Mouse (Mus musculus) 416B (cell line): ENCODE measurements at regions not wholly inside any gene's neighbourhood (a gene's known extent, or its start where the extent isn't known, plus 50 kb on each side); places are given as distances from the start of the nearest gene placed in this dataset.

Source experiments
- DNase-seq: peaks from one replicate; pipeline ENCODE4 v3.0.0; 2011; ENCODE audit warnings: low read depth

DNA sequence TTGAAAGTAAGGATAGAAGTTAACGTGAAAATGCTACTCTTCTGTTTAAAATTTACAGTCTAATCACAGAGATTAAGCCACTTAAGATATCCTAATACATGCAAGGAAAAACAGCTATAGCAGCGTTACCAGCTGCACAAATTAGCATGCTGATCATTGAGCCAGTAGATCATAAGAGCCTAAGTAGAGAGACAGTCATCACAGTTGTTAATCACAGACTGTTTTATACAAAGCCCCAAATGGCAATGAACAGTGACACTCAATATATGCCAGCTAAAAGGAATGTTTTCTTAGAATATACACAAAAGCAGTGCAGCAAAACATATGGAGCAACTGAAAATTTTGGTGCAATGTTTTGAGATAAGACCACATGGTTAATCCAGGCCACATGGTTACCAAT lies 64.7 kb upstream of the Ppp1r3a start:
- DNase-seq: no peak

DNA sequence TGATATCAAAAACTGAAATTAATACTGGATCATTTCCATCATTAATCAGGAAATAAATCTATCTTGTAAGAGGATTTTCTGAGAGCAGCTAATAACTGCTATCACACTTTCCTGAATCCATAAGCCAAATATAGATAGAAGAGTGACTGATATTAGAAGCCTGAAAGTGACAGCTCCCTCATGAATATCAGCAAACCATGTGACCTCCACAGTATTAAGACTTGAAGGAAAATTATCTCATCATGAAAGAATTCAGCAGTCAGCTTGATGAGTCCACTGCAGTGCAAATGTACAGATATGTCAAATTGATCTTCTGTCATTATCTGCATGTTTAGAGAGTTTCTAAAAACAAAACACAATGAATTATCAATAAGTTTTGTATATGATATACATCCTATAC lies 69.7 kb upstream of the Ppp1r3a start:
- DNase-seq: no peak

DNA sequence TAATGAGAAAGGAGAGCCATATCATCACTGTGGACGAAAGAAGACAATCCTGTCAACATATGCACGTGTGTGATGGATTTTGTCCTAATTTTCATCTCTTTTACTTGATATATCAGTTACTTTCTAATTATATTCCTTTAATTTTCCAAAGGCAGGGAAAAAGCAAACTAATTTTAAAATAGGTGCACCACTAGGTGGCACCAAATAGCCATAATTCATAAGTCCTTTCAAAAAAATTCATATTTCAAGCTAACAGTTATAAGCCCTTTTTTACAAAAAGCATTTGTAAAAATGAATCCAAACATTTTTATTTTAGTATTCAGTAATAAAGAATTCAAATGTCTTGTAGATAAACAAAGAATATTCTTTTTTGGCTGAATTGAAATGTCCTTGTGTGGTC lies 62.2 kb upstream of the Foxp2 start:
- peak; percentile 47 for DNase-seq
